ENCODE assay signal across 26 mouse cellular contexts in genomic region chr7:110133988-110134387, GRCm38 (mm10). TPM values are rescaled to one million over a fixed set of nuclear protein-coding genes. Genes with fewer than 3 reads are reported as not detected.
DNase-seq lines count a peak whose midpoint lies in the region; ATAC-seq and TF ChIP-seq lines count a peak whose summit lies in the region.
"Had no signal": no experiment of that assay in that cellular context is flagged by ENCODE, and none has a peak within 500 bp of the region (broad histone marks: within the 10 kb centered on the region; RNA-seq: fewer than 3 reads in every experiment).

No protein-coding gene starts in this region.

- peaks cover 2% of the 10 kb centered on the region; the same call in 1 of the 2 replicates for H3K79me2 ChIP-seq in MEL (ENCODE audit: control insufficient read depth, insufficient read depth, low read length, poor library complexity)

- H3K4me1 ChIP-seq in kidney, embryonic 15.5 days: no peaks in the 10 kb centered on the region
- H3K4me1 ChIP-seq in MEL (ENCODE audit: control insufficient read depth in 1 of 2, insufficient read depth in 2 of 2, low read length in 2 of 2): no peaks in the 10 kb centered on the region
- H3K4me1 ChIP-seq in midbrain, embryonic 16.5 days (ENCODE audit: control insufficient read depth, insufficient read depth, low read length): no peaks in the 10 kb centered on the region
- H3K4me1 ChIP-seq: embryonic facial prominence, embryonic 12.5 days; embryonic facial prominence, embryonic 15.5 days; heart, embryonic 10.5 days; heart, embryonic 13.5 days had no signal

- H3K9ac ChIP-seq in kidney, embryonic 15.5 days: no peak overlapping the region
- no peak overlapping the region for H3K9ac ChIP-seq in MEL (ENCODE audit: control insufficient read depth, low read depth, low read length, poor library complexity, severe bottlenecking)
- H3K9ac ChIP-seq in midbrain, embryonic 16.5 days (ENCODE audit: low read depth, low read length): no peak overlapping the region
- H3K9ac ChIP-seq: embryonic facial prominence, embryonic 12.5 days; embryonic facial prominence, embryonic 15.5 days; forebrain, postnatal 0 days; heart, embryonic 13.5 days; hindbrain, embryonic 14.5 days had no signal

- H3K4me2 ChIP-seq in kidney, embryonic 15.5 days: no peak overlapping the region
- no peak overlapping the region for H3K4me2 ChIP-seq in midbrain, embryonic 16.5 days (ENCODE audit: low read length)
- H3K4me2 ChIP-seq: embryonic facial prominence, embryonic 12.5 days; embryonic facial prominence, embryonic 15.5 days; heart, embryonic 13.5 days; hindbrain, embryonic 14.5 days had no signal

- TF ChIP-seq EP300 in MEL (IDR thresholded peaks at IDR 0.05; ENCODE audit: low read depth in 1 of 2, low read length in 2 of 2): no peak

- no peaks in the 10 kb centered on the region for H3K9me3 ChIP-seq in kidney, embryonic 15.5 days (replicated peaks)
- H3K9me3 ChIP-seq in MEL (replicated peaks; ENCODE audit: insufficient read depth, low read length): no peaks in the 10 kb centered on the region
- H3K9me3 ChIP-seq in midbrain, embryonic 16.5 days (replicated peaks; ENCODE audit: control insufficient read depth, low read length, poor library complexity, severe bottlenecking): no peaks in the 10 kb centered on the region
- H3K9me3 ChIP-seq: embryonic facial prominence, embryonic 12.5 days; embryonic facial prominence, embryonic 15.5 days; heart, embryonic 10.5 days; heart, embryonic 13.5 days had no signal

- TF ChIP-seq RAD21 in MEL (IDR thresholded peaks at IDR 0.05; ENCODE audit: low read depth, low read length): no peak

- H3K4me3 ChIP-seq in kidney, embryonic 15.5 days (replicated peaks): no peak overlapping the region
- H3K4me3 ChIP-seq in MEL (ENCODE audit: control insufficient read depth in 1 of 2, insufficient read depth in 1 of 2, low read depth in 2 of 2, low read length in 2 of 2): no peak overlapping the region
- H3K4me3 ChIP-seq in midbrain, embryonic 16.5 days (ENCODE audit: low read depth, low read length): no peak overlapping the region
- H3K4me3 ChIP-seq: embryonic facial prominence, embryonic 12.5 days; embryonic facial prominence, embryonic 15.5 days; gastrocnemius, adult 2 months; heart, embryonic 10.5 days; heart, embryonic 13.5 days had no signal

- H3K27ac ChIP-seq in kidney, embryonic 15.5 days: no peak overlapping the region
- H3K27ac ChIP-seq in MEL (ENCODE audit: control insufficient read depth, low read depth, low read length): no peak overlapping the region
- H3K27ac ChIP-seq in midbrain, embryonic 16.5 days (ENCODE audit: low read length): no peak overlapping the region
- H3K27ac ChIP-seq: embryonic facial prominence, embryonic 12.5 days; embryonic facial prominence, embryonic 15.5 days; gastrocnemius, adult 2 months; heart, embryonic 10.5 days; heart, embryonic 13.5 days; hindbrain, embryonic 14.5 days; hindbrain, postnatal 0 days had no signal

- no peak for TF ChIP-seq POLR2A in MEL (IDR thresholded peaks at IDR 0.05; ENCODE audit: control insufficient read depth in 1 of 2, insufficient read depth in 1 of 2, low read depth in 1 of 2, low read length in 2 of 2, poor library complexity in 1 of 2)

- WGBS in kidney, embryonic 15.5 days: 98% methylated on average over 5 of the region's 5 CpGs
- 95% methylated on average over 5 of the region's 5 CpGs for WGBS in midbrain, embryonic 16.5 days

- no peak for ATAC-seq in kidney, embryonic 15.5 days (replicated peaks; ENCODE audit: low FRiP score)
- ATAC-seq in midbrain, embryonic 16.5 days: no peak
- ATAC-seq: forebrain, embryonic 14.5 days; forebrain, postnatal 0 days; hindbrain, postnatal 0 days; inflammation-experienced regulatory T-cells, adult 6 months; intestine, embryonic 16.5 days had no signal

- H3K27me3 ChIP-seq in kidney, embryonic 15.5 days: no peaks in the 10 kb centered on the region
- no peaks in the 10 kb centered on the region for H3K27me3 ChIP-seq in MEL (ENCODE audit: control insufficient read depth in 1 of 2, insufficient read depth in 2 of 2, low read length in 2 of 2)
- H3K27me3 ChIP-seq in midbrain, embryonic 16.5 days (ENCODE audit: control insufficient read depth, insufficient read depth, low read depth, low read length): no peaks in the 10 kb centered on the region
- H3K27me3 ChIP-seq: embryonic facial prominence, embryonic 12.5 days; embryonic facial prominence, embryonic 15.5 days; heart, embryonic 13.5 days had no signal

- H3K36me3 ChIP-seq in kidney, embryonic 15.5 days: peaks cover 95% of the 10 kb centered on the region
- peaks cover 2 to 59% of the 10 kb centered on the region in 2 experiments for H3K36me3 ChIP-seq in MEL (ENCODE audit: control insufficient read depth in 1 of 2, insufficient read depth in 2 of 2, low read length in 2 of 2)
- no peaks in the 10 kb centered on the region for H3K36me3 ChIP-seq in midbrain, embryonic 16.5 days (ENCODE audit: control insufficient read depth, insufficient read depth, low read length)

- TF ChIP-seq CTCF in MEL (IDR thresholded peaks at IDR 0.05 in 2 of 3, conservative IDR thresholded peaks at IDR 0.05 in 1 of 3; ENCODE audit: control insufficient read depth in 1 of 3, insufficient read depth in 1 of 3, low read depth in 2 of 3, low read length in 3 of 3, poor library complexity in 1 of 3, severe bottlenecking in 1 of 3): no peak

- peak; percentile 61 for DNase-seq in adrenal gland, adult 2 months
- no peak for DNase-seq in adrenal gland, postnatal 4 days (ENCODE audit: low spot score in 2 of 2)
- peak; percentile 32 to 59 for DNase-seq in adrenal gland, postnatal 36 days
- no peak for DNase-seq in adrenal gland, adult 8-10 months
- DNase-seq in kidney, postnatal 36 days: peak; percentile 29 to 43
- no peak for DNase-seq in MEL (ENCODE audit: low read depth, low spot score)
- DNase-seq: cerebellum, adult 18-20 months; cerebellum, adult 9-10 months; cerebellum, postnatal 25 days; forebrain, postnatal 0 days; gastrocnemius, adult 2 months; gastrocnemius, postnatal 14 days; heart, adult 18-20 months; heart, postnatal 14 days; heart, postnatal 4 days had no signal

TF ChIP-seq in MEL, 35 proteins besides CTCF, POLR2A, EP300 and RAD21:
- TF ChIP-seq RCOR1 (IDR thresholded peaks at IDR 0.05; ENCODE audit: low read depth, low read length) (no peak), ZNF384 (IDR thresholded peaks at IDR 0.05; ENCODE audit: low read depth, low read length) (peak; percentile 61; the same call in 1 of the 2 replicates)

RNA-seq across cellular contexts. Expression of gene Wee1, which starts 12.1 kb away (rescaled TPM):
- 1 to 10 TPM; 5.4 to 8.6 TPM for total RNA-seq in adrenal gland, adult 2 months (2021)
- 5.9 and 8.2 TPM in 2 replicates for polyA plus RNA-seq in adrenal gland, adult 2 months (2012; rRNA removed)
- 10 to 100 TPM; 23.5 to 23.6 TPM for total RNA-seq in adrenal gland, postnatal 4 days (2021)
- total RNA-seq in adrenal gland, postnatal 36 days (2021): 10 to 100 TPM; 10.3 to 12.2 TPM
- total RNA-seq in adrenal gland, adult 8-10 months (2022): 10 to 100 TPM in 3 of 4 experiments, 1 to 10 TPM in 1; 9.8 to 16.5 (median 13.3) TPM
- 25.1 and 26.6 TPM in 2 replicates for polyA plus RNA-seq in kidney, embryonic 15.5 days (2015; fragmentation: Nextera tagmentation; extraction: Ambion mirVana)
- 9.3 and 10.8 TPM in 2 replicates for total RNA-seq in MEL (2012; rRNA removed)
- polyA plus RNA-seq in MEL (2012; ENCODE audit: insufficient read depth in 1 of 2, insufficient read length in 2 of 2, low read depth in 1 of 2, low replicate concordance in 2 of 2, missing spikeins in 1 of 2): 10 to 100 TPM in 1 of 2 experiments, not detected in 1; 23.0 TPM
- 3.7 TPM in 2 replicates for polyA plus RNA-seq in midbrain, embryonic 16.5 days (2015; fragmentation: Nextera tagmentation; extraction: Ambion mirVana)

Comparison
In these comparisons a context has a peak if more than half of its experiments do, and no peak if none do; other contexts are left out.
1. DNase-seq: peak in adrenal gland, adult 2 months (single experiment), adrenal gland, postnatal 36 days (2 of 2) and kidney, postnatal 36 days (2 of 2); none in adrenal gland, postnatal 4 days (0 of 2), adrenal gland, adult 8-10 months (single experiment) and MEL (single experiment).